Mouse (Mus musculus) c-Kit-positive CD71-negative TER-119-negative erythroid progenitor cells, embryonic 14.5 days (primary cell): ENCODE measurements at regions not wholly inside any gene's neighbourhood (a gene's known extent, or its start where the extent isn't known, plus 50 kb on each side); places are given as distances from the start of the nearest gene placed in this dataset.

ENCODE experiments used
- DNase-seq: peaks from one replicate; pipeline ENCODE4 v3.0.0-alpha.2; 2013; ENCODE audit warnings: low read depth

- DNase-seq: no peak
Observed at GRCm38 (mm10) chr8:92132949-92133348, 224.5 kb upstream of the Irx5 start.

DNA sequence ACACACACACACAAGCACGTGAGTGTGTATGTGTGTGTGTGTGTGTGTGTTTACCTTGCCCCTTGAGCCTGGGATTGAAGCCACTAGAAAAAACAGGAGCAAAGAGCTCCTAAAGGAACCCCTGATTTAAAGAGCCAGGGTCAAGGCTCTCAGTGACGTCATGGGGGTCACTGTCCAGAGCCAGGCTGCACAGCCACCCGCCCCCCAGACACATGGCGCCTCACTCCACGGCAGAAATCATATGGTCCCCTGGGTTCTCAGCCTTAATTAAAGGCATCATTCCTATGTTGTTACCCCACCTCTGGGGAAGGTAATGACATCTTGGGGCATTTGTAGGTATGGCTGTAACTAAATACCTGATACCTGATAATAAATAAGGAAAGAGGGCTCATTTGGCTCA lies 224.9 kb upstream of the Irx5 start:
- DNase-seq: no peak

- DNase-seq: no peak
Observed at GRCm38 (mm10) chr8:92130025-92130557, 227.3 kb upstream of the Irx5 start.

DNA sequence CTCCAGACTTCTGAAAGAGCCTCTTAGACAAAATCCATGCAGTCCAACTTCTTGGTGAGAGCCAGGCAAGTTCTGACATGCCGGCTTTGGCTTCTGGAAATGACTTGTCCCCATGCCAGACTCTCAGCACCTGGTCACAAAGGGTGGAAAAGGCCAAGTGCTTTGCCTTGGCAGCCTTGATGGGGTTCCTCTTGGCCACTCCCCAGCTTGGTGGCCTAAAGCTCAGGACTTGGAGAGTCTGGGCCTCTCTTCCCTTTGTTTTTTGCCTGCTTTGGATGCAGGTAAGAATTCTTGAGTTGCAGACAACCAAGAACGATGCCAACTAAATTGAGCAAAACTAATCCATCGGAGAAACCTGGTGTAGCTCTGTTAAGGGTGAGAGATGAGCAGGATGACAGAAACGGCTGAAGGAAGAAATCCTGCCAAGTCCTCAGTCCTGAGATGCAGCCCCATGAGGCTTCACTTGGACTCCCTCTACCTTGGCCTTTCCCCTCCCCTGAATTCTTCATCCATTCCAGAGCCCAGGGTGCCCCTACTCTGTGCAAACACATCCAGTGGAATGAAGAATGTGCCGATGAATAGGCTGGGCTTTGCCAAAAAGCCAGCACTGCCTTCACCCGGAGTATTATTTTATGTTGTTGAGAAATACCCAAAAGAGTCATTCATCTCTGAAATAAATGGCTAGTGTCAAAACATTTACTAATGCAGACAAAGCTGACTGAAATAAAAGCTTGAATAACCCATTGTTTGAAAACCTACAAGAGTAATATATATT lies 228.0 kb upstream of the Irx5 start:
- no peak for DNase-seq

DNA sequence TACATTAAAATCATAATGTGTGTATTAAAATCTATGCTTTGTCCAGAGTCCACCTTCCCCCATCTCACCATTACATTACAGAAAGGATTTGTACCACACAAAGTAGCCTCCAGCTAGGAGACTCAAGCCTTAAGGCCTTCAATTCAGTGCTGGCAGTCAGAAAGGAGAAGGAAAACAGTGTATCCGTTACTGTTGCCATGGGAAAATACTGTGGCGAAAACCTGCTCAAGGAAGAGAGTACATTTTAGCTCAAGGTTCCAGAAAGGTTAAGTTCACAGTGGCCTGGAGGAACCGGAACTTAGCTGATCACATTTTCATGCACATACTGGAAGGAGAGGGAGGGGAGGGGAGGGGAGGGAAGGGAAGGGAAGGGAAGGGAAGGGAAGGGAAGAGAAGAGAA lies 231.8 kb upstream of the Irx5 start:
- DNase-seq: no peak

GRCm38 (mm10) chr8:92121296-92121695 lies 236.1 kb upstream of the Irx5 start:
- no peak for DNase-seq

GRCm38 (mm10) chr8:92115479-92116267 lies 241.8 kb upstream of the Irx5 start:
- DNase-seq: no peak

GRCm38 (mm10) chr8:92114311-92115275 lies 242.8 kb upstream of the Irx5 start:
- DNase-seq: no peak

DNA sequence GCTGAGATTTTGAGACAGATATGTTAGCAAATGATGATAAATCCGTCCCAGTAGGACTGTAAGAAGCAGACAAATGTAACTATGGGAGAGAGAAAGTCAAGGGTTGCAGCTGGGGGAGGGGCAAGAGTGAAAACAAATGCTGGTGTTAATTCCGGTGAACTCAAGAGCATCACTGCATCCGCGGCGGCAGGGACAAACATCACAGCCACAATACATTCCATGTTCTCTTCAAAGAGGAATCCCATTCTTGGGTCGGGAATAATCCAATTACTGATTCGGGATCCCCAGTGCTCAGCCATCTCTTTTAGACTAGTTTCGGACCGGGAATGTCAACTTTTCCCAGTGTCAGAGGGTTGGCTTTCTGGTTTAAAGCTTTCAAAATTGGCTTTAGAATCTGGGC lies 243.5 kb upstream of the Irx5 start:
- DNase-seq: no peak

DNA sequence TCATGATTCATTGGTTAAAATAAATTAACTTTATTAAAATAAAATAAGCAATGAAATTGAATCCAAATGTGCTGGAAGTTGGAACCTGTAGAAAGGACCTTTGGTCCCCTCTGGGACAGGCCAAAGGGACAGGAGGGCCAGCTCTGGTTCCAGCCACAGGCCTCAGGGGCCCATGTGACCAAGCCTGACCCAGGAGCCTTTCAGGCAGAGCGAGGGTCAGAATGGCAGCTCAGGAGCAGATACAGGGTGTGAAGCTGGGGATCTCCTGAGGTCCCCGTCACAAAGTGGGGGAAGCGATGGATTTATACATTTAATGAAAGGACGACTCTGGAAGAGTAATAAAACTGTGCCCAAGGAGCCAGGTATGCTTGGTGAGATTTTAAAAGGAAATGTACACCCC lies 244.0 kb upstream of the Irx5 start:
- no peak for DNase-seq

- DNase-seq: no peak
Observed at GRCm38 (mm10) chr8:92104561-92104960, 252.9 kb upstream of the Irx5 start.

GRCm38 (mm10) chr8:92102521-92102920 lies 254.9 kb upstream of the Irx5 start:
- no peak for DNase-seq

DNA sequence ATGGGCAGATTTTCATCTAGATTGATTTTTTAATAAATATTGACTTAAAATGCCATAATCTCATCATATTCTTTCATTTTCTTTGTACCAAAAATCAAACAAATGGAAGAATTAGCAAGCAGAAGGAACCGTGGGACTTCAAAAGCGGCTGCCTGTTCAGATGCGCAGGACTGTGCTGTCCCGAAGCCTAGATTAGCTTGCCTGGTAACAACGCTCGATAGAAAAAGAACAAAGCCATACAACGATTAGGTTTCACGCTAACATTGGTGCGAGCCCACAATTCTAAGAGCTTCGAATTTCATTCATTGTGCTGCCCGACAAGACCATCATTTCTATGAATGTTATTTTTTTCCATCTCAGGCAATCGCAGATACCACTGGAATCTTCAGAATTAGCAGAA lies 262.1 kb upstream of the Irx5 start:
- DNase-seq: no peak

GRCm38 (mm10) chr8:92084124-92084523 lies 273.3 kb upstream of the Irx5 start:
- DNase-seq: no peak

DNA sequence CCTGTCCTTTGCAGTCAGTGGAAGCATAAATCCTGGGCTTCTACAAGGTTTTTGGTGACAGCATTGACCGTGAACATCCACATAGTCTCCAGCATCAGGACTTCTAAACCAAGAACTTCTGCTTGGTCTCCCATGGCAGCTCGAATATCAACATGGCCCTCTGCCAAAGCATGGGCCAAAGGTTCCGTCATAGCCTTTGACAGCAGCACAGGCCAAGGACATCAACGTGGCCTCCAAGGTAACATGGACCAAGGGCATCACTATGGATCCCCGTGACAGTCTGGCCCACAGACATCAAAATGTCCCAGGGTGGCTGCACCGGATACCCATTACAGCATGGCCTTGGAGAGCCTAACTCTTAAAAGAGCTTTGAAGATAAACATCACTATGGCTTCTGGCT lies 275.5 kb upstream of the Irx5 start:
- no peak for DNase-seq

- DNase-seq: no peak
Observed at GRCm38 (mm10) chr8:92080852-92081251, 276.6 kb upstream of the Irx5 start.

DNA sequence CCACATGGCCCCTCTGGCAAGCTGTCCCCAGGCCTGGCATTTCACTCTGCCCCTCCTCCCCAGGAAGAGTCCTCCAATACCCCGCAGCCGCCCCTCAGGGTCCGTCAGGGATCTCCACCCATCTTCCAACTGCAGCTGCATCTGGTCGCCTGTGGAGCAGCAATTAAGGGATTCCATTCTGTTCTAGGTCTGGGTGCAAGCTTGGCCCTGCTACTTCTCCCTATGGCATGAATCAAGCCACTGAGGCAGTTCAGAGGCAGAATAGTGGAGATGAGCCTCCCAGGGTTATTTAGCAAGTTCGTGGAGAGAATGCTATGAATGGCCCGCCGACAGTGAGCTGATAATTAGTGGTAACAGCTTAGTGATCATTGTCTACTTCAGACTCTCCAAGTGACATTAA lies 275.7 kb upstream of the Irx3 start:
- DNase-seq: no peak

DNA sequence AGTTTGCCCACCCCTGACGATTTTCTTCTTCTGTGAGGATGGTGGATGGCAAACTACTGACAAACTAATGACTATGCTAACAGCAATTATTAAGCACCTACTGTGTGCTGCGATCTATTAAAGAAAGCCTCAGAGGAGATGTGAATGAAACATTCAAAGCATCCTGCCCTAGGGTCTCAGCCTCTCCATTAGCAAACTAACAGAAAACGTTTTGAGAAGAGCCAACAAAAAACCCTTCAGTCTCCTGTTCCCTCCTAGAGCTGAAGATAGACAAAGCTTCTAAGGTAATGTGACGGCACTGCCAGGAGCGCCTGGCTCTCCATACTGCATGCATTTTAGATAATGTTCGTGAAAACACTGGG lies 270.4 kb upstream of the Irx3 start:
- no peak for DNase-seq

DNA sequence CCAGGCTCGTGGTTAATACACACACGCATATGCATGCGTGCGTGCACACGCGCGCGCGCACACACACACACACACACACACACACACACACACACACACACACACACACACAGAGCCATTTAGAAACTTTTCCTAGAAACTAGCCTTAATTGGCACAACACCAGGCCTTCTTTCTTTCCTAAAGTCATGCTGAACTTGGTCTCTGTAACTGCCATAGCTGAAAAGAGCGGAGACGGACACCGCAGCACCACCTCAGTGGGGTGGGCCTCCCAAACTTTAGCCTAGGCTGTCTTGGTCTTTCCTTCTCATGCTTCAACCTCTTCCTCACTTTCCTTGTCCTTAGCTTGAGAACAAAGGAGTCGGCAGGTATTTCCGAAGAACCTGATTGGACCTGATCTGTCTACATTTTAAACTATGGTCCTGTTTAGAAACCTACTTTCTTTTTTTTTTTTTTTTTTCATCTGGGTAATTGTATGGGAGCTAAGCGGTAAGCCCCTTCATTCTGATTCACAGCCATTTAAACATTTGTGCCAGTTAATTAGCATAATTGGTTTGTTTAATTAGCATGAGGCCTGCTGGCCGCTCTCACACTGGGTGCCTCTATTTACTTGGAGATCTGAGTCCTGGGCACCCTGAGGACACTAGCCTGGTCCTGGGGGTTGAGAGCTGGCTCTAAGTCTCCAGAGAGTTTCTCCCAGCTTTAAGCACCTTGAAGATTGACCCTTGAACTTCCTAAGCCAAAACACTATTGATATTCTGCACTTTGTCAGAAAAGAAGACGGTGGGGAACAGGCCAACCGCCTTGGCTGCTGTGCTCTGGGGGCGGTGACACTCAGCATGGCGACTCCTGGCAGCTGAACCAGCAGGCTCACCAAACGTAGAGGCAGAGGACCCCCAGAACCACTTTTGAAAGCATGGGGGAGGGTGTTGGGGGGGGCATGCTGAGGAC lies 269.7 kb upstream of the Irx3 start:
- DNase-seq: no peak

- DNase-seq: no peak
Observed at GRCm38 (mm10) chr8:92070704-92071103, 268.8 kb upstream of the Irx3 start.

- no peak for DNase-seq
Observed at GRCm38 (mm10) chr8:92066435-92066834, 264.6 kb upstream of the Irx3 start.
